Mouse (Mus musculus) erythroblast, embryonic 14.5 days (primary cell): ENCODE data around the gene Ick. TPM values are rescaled to one million over a fixed set of nuclear protein-coding genes. Genes with fewer than 3 reads are reported as not detected.
"Not testable (repeated sequence)": the region's sequence is repeated elsewhere in the genome, so short reads cannot be mapped to it uniquely, and the experiment has no call there.

Experiments used
- H3K27me3 ChIP-seq: 2 replicates; pipeline ENCODE4 v1.6.1; 2012; ENCODE audit warnings: inconsistent platforms; ENCODE audit not compliant: control insufficient read depth
- H3K36me3 ChIP-seq: 2 replicates; pipeline ENCODE4 v1.6.1; 2012; ENCODE audit warnings: mild to moderate bottlenecking, inconsistent platforms; ENCODE audit not compliant: control insufficient read depth
- H3K4me1 ChIP-seq: 2 replicates; pipeline ENCODE4 v1.6.1; 2012; ENCODE audit warnings: inconsistent platforms; ENCODE audit not compliant: control insufficient read depth
- H3K4me3 ChIP-seq: replicated peaks from 2 replicates; pipeline ENCODE3; 2012; ENCODE audit warnings: moderate library complexity, mild to moderate bottlenecking, inconsistent platforms
- H3K9me3 ChIP-seq: 2 replicates; pipeline ENCODE4 v1.6.1; 2012; ENCODE audit warnings: low read length, inconsistent platforms, mixed read lengths; ENCODE audit not compliant: control insufficient read depth
- GATA1 ChIP-seq: IDR thresholded peaks from 2 replicates; pipeline ENCODE4 v1.6.1; 2012; ENCODE audit warnings: low read length, inconsistent platforms, mixed read lengths
- TAL1 ChIP-seq: IDR thresholded peaks from 3 replicates; pipeline ENCODE4 v1.6.1; 2012; ENCODE audit warnings: low read length, inconsistent platforms, mixed read lengths
- polyA plus RNA-seq: library from polyadenylated mRNA; stranded (reverse); fragments of >175 nt; gene quantifications from 2 replicates; pipeline ENCODE4 v1.2.3, GENCODE M21; 2012

The Ick gene
- polyA plus RNA-seq, 1 experiment, result 0.35 TPM

DNA sequence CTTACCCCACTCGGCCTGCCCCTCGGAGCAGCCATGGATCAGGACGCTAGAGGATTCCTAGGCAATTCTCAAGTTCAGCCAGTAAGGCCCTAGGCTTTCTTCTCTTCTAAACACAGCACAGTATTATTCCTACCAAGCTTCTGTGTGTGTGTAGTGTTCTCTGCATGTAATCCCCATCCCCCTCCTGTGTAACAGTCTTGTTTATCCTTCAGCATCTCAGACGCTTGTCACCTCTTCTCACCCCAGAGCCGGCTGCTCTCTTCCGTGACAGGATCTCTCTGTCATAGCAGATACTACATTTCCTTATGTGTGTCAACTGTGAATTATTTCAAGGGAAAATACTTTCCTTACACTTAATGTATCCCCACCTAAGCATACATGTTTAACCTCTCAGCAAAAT, 17.0 kb downstream of the Ick start:
- TF ChIP-seq TAL1 (no peak), GATA1 (no peak)
- Histone ChIP-seq H3K4me3 (no peak overlapping the region), H3K9me3 (no peaks in the 10 kb centered on the region), H3K36me3 (no peaks in the 10 kb centered on the region; the same call in 1 of the 2 replicates), H3K4me1 (no peaks in the 10 kb centered on the region; the same call in 1 of the 2 replicates), H3K27me3 (no peaks in the 10 kb centered on the region)

DNA sequence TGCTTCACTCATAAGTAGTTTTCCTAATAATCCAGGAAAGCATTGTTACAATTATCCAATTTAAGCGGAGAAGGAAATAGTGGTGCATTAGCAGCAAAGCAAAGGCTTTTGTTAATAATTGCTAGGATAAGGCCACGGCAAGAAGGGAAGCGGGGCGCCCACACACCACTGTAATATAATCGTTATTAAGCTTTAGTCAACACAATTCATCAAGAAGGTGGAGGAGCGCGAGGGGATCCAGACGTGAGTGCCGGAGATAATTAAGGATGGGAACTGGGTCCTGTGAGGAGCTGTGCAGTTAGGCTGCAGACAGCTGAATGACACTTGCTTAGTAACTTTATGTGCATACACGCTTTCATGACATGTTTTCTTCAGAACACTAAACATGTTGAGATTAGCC, 17.7 kb downstream of the Ick start:
- no peak overlapping the region for H3K4me3 ChIP-seq
- no peaks in the 10 kb centered on the region for H3K9me3 ChIP-seq
- H3K27me3 ChIP-seq, result no peaks in the 10 kb centered on the region
- H3K36me3 ChIP-seq, result peaks cover 3% of the 10 kb centered on the region; the same call in 1 of the 2 replicates
- no peaks in the 10 kb centered on the region; the same call in 1 of the 2 replicates for H3K4me1 ChIP-seq
- TF ChIP-seq GATA1 (no peak), TAL1 (no peak)

DNA sequence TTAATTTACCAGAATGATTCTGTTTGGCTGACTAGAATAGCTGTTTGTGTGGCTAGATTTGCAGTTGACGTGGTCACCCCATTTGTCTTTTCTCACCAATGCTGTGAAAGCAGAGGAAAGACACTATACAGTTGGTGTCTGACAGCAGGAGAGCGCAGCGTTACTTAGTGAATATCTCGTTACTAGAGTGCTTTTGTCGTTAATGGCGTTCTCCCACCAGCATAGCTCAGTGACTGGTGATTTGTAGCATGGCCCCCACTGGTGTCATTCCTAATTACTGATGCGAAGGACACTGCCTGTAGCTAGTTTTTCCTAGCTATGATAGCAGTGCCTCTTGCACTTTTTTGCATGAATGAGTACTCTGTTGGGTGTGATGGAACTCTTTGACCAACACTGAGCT, 26.7 kb downstream of the Ick start:
- Histone ChIP-seq H3K9me3 (no peaks in the 10 kb centered on the region), H3K4me3 (no peak overlapping the region), H3K4me1 (peaks cover 5% of the 10 kb centered on the region), H3K27me3 (no peaks in the 10 kb centered on the region), H3K36me3 (peaks cover 16% of the 10 kb centered on the region)
- no peak for TF ChIP-seq TAL1
- no peak for TF ChIP-seq GATA1

GRCm38 (mm10) chr9:78138044-78138676, 29.2 kb downstream of the Ick start:
- no peak for TF ChIP-seq GATA1
- TF ChIP-seq TAL1, result no peak
- H3K9me3 ChIP-seq, result peaks cover 3% of the 10 kb centered on the region; the same call in 1 of the 2 replicates
- H3K36me3 ChIP-seq, result peaks cover 23% of the 10 kb centered on the region
- no peak overlapping the region for H3K4me3 ChIP-seq
- H3K27me3 ChIP-seq, result no peaks in the 10 kb centered on the region
- H3K4me1 ChIP-seq, result peaks cover 5% of the 10 kb centered on the region

DNA sequence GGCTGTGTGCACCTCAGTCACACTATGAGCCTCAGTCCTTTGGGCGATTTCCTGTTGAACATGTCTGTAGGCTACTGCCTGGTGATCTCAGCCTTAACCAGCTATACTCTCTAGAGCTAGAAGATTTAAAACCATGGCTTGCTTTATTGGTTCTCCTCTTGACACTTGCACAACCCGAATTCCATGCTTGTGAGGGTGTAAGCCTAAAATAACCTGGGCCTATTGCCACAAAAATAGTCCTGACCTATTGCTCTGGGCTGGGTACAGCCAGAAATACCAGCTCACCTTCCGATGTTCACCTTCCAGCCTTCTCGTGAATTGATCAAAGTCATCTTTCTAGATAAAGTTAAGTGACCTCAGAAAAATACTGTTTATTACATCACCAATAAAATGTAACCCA, 30.5 kb downstream of the Ick start:
- TF ChIP-seq TAL1 (no peak), GATA1 (no peak)
- no peaks in the 10 kb centered on the region for H3K27me3 ChIP-seq
- H3K4me1 ChIP-seq, result peaks cover 5% of the 10 kb centered on the region
- H3K36me3 ChIP-seq, result peaks cover 24% of the 10 kb centered on the region
- no peak overlapping the region for H3K4me3 ChIP-seq
- H3K9me3 ChIP-seq, result peaks cover 3% of the 10 kb centered on the region; the same call in 1 of the 2 replicates

DNA sequence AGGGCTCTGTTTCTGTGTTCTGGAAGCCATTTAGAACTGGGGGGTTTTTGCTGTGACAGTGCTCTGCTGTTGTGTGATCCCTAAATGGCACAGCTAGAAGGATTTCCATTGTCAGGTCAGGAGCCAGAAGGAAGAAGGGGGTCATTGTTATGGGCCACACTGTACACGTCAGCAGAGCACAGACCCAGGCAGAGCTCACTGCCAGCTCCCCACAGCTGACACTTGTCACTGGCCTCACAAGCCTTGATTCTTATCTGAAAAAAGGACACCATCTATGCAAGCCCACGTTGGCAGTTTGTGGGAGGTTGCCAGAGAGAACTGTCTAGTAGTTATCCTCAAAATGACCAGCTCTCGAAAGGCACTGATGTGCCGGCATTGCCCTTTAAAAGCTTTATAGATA, 37.1 kb downstream of the Ick start:
- Histone ChIP-seq H3K4me3 (no peak overlapping the region), H3K4me1 (no peaks in the 10 kb centered on the region; the same call in 1 of the 2 replicates), H3K27me3 (no peaks in the 10 kb centered on the region), H3K9me3 (peaks cover 3% of the 10 kb centered on the region; the same call in 1 of the 2 replicates), H3K36me3 (peaks cover 28% of the 10 kb centered on the region)
- TF ChIP-seq TAL1 (no peak), GATA1 (no peak)

GRCm38 (mm10) chr9:78146627-78147026, 37.6 kb downstream of the Ick start:
- Histone ChIP-seq H3K9me3 (peaks cover 3% of the 10 kb centered on the region; the same call in 1 of the 2 replicates), H3K27me3 (no peaks in the 10 kb centered on the region), H3K4me3 (no peak overlapping the region), H3K36me3 (peaks cover 26% of the 10 kb centered on the region), H3K4me1 (no peaks in the 10 kb centered on the region; the same call in 1 of the 2 replicates)
- TF ChIP-seq TAL1 (no peak), GATA1 (no peak)

GRCm38 (mm10) chr9:78148149-78148548, 39.2 kb downstream of the Ick start:
- Histone ChIP-seq H3K9me3 (no peaks in the 10 kb centered on the region), H3K4me3 (no peak overlapping the region), H3K27me3 (no peaks in the 10 kb centered on the region), H3K4me1 (no peaks in the 10 kb centered on the region; the same call in 1 of the 2 replicates), H3K36me3 (peaks cover 18% of the 10 kb centered on the region)
- TF ChIP-seq GATA1 (no peak), TAL1 (no peak)

DNA sequence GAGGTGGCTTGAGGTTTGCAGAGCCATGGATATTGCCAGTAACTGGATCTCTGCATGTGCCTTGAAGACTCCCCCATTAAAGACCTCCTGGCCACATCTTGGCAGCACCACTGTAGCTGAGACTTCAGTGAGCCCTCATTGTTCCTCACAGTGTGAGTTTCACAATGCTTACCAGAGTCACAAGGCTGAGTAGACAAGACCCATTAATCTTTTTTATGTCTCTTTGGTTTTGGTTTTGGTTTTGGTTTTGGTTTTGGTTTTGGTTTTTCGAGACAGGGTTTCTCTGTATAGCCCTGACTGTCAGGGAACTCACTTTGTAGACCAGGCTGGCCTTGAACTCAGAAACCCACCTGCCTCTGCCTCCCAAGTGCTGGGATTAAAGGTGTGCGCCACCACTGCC, 40.8 kb downstream of the Ick start:
- H3K9me3 ChIP-seq, H3K4me3 ChIP-seq, H3K27me3 ChIP-seq, H3K4me1 ChIP-seq: not testable (repeated sequence)
- H3K36me3 ChIP-seq, result peaks cover 16% of the 10 kb centered on the region
